Mouse (Mus musculus): ENCODE results near the gene Nup205. TPM values are rescaled to one million over a fixed set of nuclear protein-coding genes. Genes with fewer than 3 reads are reported as not detected.

Gene Nup205
- polyA plus RNA-seq, 1 experiment from 2014 or later: 27.6 TPM

Other genes with a start within 250 kb of the Nup205 start
- 0.53 and 0.56 TPM in 2 replicates for gene Slc23a4, start 189.0 kb upstream of the Nup205 start, polyA plus RNA-seq (2015; fragmentation: Nextera tagmentation; extraction: Ambion mirVana)
- 26.9 and 29.9 TPM in 2 replicates for gene Cnot4, start 43.7 kb upstream of the Nup205 start, polyA plus RNA-seq (2015; fragmentation: Nextera tagmentation; extraction: Ambion mirVana)
- 0.12 and 0.20 TPM in 2 replicates for gene Slc13a4, start 130.7 kb downstream of the Nup205 start, polyA plus RNA-seq (2015; fragmentation: Nextera tagmentation; extraction: Ambion mirVana)
- 6.8 and 8.5 TPM in 2 replicates for gene Fam180a, start 148.7 kb downstream of the Nup205 start, polyA plus RNA-seq (2015; fragmentation: Nextera tagmentation; extraction: Ambion mirVana)

Measured in limb, embryonic 15.5 days (tissue).